Mouse (Mus musculus) splenic B cell, adult 2 months (primary cell): ENCODE results near the gene Gm49378.

Experiments
- DNase-seq: peaks from one replicate; pipeline ENCODE4 v3.0.0-alpha.2; 2011; ENCODE audit warnings: low read depth, low spot score
- H3K27me3 ChIP-seq: 2 replicates; pipeline ENCODE4 v1.6.1; 2012; ENCODE audit warnings: mild to moderate bottlenecking, low read length, moderate library complexity, mixed read lengths; ENCODE audit not compliant: control insufficient read depth, poor library complexity, insufficient read depth, severe bottlenecking
- H3K36me3 ChIP-seq: 2 replicates; pipeline ENCODE4 v1.6.1; 2012; ENCODE audit warnings: mild to moderate bottlenecking, low read length, moderate library complexity, mixed read lengths; ENCODE audit not compliant: control insufficient read depth, poor library complexity, insufficient read depth, severe bottlenecking

Gm49378 gene

DNA sequence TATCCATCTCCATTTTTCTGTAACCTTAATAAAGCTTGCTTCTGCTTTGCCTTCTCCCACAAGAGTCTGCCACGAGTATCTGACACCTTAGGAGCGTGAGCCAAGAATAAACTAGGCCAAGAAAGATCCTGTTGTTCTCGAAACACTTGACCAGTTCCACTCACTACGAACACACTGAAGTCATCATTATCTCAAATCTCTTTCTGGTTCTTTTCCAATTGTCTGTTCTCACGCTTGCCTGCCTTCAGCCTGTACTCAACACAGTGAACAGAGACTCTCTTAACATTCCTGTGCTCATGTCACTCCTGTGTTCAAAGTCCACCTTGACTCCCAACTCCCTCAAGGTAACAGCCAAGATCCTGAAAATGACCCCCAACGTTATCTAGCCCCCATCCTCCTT is 24.3 kb downstream of the Gm49378 start:
- DNase-seq = no peak
- Histone ChIP-seq H3K36me3 (peaks cover 4% of the 10 kb centered on the region; the same call in 1 of the 2 replicates), H3K27me3 (no peaks in the 10 kb centered on the region)

DNA sequence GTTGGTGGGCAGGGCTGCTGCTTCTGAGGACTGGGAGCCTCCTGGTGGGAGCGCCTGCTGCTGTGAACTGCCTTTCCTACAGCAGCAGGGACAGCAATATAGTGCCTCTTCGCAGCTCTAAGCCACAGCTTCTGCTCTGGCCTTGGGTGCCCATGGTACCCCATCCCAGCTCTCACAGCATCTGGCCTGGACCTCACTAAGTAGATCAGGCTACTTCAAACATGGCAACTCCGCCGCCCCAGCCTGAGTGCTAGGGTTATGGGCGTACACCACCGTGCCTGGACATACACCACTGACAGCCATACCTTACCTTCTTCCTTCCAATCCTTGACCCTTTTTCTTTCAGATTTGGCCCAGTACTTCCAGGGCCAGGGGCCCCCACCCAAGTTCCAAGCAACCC is 29.4 kb downstream of the Gm49378 start:
- peaks cover 14% of the 10 kb centered on the region for H3K36me3 ChIP-seq
- DNase-seq = no peak
- H3K27me3 ChIP-seq = no peaks in the 10 kb centered on the region

GRCm38 (mm10) chr14:55605743-55606459 is 31.8 kb downstream of the Gm49378 start:
- Histone ChIP-seq H3K36me3 (peaks cover 20% of the 10 kb centered on the region), H3K27me3 (no peaks in the 10 kb centered on the region)
- DNase-seq = no peak

DNA sequence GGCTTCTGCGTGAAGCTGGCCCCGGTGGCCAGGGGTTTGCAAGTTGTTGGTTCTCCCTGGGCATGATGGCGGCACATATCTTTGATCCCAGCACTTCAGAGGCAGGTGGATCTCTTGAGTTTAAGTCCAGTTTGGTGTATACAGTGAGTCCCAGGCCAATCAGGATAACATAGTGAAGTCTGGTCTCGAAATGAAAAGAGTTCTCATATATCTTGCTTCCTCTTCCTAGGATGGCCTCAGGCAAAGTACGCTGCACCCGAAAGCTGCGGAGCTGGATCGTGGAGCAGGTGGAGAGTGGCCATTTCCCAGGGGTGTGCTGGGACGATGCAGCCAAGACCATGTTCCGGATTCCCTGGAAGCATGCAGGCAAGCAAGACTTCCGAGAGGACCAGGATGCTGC is 32.9 kb downstream of the Gm49378 start:
- H3K36me3 ChIP-seq = peaks cover 20% of the 10 kb centered on the region
- no peak for DNase-seq
- no peaks in the 10 kb centered on the region for H3K27me3 ChIP-seq

DNA sequence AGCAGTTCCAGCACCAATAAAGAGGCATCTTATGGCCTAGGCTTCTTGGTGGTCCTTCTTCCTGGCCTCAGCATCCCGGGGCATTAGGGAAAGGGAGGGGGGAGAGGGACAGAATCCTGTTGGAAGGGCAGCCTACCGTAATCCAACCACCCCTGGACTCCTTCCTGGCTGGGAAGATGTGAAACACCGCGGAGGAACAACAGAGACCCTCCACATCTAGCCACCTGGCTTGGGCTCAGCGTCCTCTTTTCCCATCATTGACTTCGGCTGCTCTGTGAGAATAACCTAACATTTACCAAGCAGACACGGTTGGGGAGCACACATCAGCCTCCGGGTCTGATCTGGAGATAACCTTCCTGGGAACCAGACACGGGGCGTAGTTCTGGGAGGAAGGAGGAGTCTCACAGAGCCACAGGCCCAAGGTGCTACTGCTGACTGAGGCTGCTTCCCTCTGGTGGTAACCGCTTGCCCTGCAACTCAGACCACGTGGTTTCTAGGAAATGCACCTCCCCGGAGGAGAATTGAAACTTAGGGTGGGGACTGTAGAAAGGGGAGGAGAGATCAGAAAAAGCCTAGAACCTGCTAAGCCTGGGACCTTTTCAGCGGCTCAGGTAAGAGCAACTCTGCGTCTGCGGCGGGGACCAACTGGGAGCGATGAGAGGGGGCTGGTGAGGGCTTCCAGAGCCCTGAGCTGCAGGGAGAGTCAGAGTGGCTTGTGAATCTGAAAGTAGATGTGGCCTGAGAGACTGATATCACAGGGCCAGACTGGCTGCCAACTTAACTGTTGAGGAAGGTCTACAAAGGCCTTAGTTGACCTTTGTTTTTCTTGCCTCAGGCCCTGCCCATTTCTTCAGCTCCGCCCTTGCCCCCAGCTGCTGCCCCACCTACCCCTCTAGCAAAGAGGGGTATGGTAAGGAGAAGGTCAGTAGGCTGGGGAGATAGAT is 33.8 kb downstream of the Gm49378 start:
- Histone ChIP-seq H3K36me3 (peaks cover 19% of the 10 kb centered on the region), H3K27me3 (no peaks in the 10 kb centered on the region)
- peak; percentile 96 for DNase-seq

DNA sequence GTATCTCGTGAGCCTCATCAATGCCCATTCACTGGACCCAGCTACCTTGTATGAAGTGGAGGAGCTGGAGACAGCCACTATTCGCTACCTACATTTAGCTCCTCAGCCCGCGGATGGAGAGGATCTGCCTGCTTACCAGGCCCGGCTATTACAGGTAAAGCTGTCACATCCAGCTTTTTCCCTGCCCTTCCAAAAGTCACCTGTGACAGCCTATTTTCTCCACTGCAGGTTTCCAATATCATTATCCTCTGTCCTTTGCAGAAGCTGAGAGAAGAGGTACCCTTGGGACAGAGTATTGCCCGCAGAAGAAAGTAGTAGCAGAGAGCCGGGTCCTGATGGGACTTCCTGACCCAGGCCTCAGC is 34.4 kb downstream of the Gm49378 start, which contains the start of gene Irf9:
Gene Irf9 (plus strand): TSS at position 301 of the 362 bp plus-strand sequence.
- H3K36me3 ChIP-seq = peaks cover 20% of the 10 kb centered on the region
- DNase-seq = no peak
- H3K27me3 ChIP-seq = no peaks in the 10 kb centered on the region

DNA sequence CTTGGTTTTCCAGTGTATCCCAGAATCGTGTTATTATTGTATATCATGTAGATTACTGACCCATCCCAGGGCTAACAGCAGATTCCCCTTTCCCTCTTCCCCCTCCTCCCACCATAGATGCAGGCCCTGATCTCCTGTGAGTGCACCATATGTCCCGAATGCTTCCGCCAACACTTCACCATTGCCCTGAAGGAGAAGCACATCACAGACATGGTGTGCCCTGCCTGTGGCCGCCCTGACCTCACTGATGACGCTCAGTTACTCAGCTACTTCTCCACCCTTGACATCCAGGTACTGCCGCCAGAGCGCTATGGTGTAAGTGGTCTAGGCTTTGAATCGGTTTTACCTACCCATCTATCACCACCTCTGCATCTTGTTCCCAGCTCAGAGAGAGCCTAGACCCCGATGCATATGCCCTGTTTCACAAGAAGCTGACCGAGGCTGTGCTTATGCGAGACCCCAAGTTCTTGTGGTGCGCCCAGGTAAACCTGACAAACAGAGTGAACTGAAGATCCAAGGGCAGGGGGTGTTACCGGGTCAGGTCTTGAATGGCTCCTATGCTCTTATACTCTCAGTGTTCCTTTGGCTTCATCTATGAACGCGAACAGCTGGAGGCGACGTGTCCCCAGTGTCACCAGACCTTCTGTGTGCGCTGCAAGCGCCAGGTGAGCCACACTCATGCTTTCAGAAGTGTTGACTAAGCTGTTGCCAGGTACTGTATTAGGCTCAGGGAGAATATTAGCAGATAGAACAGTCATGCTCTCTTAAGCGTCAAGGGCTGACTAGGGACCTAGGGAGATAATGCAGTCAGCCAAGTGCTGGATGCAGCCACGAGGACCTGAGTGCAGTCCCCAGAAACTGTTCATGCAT is 38.9 kb downstream of the Gm49378 start:
- no peak for DNase-seq
- H3K27me3 ChIP-seq = no peaks in the 10 kb centered on the region
- peaks cover 18% of the 10 kb centered on the region for H3K36me3 ChIP-seq

DNA sequence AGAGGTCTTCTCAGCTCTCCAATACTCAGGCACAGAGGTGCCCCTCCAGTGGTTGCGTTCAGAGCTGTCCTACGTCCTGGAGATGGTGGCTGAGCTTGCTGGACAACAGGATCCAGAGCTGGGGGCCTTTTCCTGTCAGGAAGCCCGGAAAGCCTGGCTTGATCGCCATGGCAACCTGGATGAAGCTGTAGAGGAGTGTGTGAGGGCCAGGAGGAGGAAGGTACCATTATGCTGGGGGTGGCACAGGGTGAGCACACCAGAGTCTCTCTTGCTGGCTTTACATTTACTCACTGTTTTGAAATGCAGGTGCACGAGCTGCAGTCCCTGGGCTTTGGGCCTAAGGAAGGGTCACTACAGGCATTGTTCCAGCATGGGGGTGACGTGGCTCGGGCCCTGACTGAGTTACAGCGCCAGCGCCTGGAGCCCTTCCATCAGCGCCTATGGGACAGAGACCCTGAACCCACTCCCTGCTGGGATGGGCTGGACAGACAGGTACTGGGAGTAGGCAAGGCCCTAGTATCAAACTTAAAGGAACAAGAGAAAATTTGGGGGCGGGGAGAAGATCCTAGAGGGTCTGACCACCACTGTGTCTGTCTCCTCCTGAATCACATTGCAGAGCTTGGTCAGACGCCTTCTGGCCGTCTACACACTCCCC is 41.5 kb downstream of the Gm49378 start:
- H3K36me3 ChIP-seq = peaks cover 12% of the 10 kb centered on the region
- no peak for DNase-seq
- no peaks in the 10 kb centered on the region for H3K27me3 ChIP-seq

DNA sequence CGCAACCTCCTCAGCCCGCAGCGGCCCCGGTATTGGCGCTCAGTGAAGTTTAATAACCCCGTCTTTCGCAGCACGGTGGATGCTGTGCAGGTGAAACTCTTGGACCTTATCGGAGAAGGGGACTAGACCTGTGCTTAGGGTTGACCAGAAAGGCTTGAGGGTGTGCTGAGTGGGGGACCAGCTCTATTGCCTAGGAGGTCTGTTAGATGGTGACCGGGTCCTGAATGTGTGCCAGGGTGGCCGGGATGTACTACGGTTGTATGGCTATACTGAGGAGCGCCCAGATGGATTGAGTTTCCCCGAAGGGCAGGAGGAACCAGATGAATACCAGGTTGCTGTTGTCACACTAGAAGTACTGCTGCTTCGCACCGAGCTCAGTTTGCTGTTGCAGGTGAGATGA is 45.5 kb downstream of the Gm49378 start:
- no peaks in the 10 kb centered on the region for H3K27me3 ChIP-seq
- peaks cover 7% of the 10 kb centered on the region for H3K36me3 ChIP-seq
- no peak for DNase-seq

DNA sequence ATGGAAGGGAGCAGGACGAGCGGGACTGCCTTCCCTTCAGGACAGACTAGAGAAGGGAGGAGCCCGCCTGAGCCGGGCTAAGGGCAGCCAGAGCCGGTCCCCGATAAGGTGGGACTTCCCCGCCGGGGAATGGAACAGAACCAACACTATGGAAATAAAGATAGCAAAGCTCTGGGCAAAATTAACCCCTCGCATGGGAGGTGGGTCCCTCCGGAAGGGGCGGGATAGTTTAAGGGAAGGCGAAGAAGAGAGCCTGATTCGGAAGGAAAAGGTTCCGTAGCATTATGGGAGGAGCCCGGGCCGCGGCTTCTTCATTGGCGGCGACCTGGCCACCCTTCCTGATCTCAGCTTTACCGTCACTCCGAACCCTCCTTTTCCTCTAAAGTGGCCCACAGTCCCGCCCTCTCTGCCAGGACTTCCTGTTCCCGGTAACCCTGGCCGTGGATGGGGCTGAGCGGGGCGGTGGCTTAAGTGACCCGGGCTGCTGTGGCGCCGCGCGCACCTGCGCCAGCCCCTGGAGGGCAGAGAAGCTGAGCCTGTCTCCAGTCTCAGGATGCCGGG is 46.3 kb downstream of the Gm49378 start, which contains the start of gene Rnf31:
Gene Rnf31 (plus strand): TSS at position 378 of the 561 bp plus-strand sequence.
- Histone ChIP-seq H3K27me3 (no peaks in the 10 kb centered on the region), H3K36me3 (peaks cover 5% of the 10 kb centered on the region; the same call in 1 of the 2 replicates)
- peak; percentile 90 for DNase-seq

DNA sequence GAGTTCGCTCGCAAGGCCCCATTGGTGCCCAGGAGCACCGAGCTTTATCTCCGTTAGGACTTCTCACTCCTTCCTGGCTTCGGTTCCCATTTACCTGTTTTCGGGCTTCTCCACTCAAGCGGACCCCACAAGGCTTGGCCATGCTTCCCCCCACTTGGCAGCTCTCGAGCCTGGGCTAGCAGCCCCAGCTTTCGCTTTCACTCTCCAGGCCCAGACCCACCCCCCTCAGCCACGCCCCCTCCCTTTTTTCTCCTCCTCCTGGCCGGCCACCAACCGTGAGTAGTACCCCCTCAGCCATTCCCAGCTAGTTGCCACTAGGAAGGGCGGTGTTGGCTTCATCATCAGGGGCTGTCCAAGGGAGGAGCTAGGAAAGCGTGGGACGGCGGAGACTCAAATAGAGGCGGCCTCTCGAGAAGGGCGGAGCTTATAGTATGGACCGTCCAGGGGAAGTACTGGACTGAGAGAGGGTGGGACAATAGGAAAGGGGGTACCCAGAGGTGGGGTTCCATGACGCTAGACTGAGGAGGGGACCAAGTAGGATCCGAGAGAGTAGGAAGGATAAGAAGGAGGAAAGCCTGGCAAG is 46.9 kb downstream of the Gm49378 start, which contains the start of gene Psme2:
Gene Psme2 (minus strand): TSS at position 366 of the 583 bp plus-strand sequence.
- DNase-seq = peak; percentile 92
- Histone ChIP-seq H3K27me3 (no peaks in the 10 kb centered on the region), H3K36me3 (peaks cover 3% of the 10 kb centered on the region; the same call in 1 of the 2 replicates)

GRCm38 (mm10) chr14:55589771-55590448 is 47.8 kb downstream of the Gm49378 start:
- peaks cover 3% of the 10 kb centered on the region; the same call in 1 of the 2 replicates for H3K36me3 ChIP-seq
- peak; percentile 69 for DNase-seq
- no peaks in the 10 kb centered on the region for H3K27me3 ChIP-seq

GRCm38 (mm10) chr14:55589271-55589670 is 48.4 kb downstream of the Gm49378 start:
- no peak for DNase-seq
- Histone ChIP-seq H3K36me3 (no peaks in the 10 kb centered on the region; the same call in 1 of the 2 replicates), H3K27me3 (no peaks in the 10 kb centered on the region)
